Mouse (Mus musculus): ENCODE results near the gene Cdc73.
"Not testable (repeated sequence)": the region's sequence is repeated elsewhere in the genome, so short reads cannot be mapped to it uniquely, and the experiment has no call there.

The Cdc73 gene

DNA sequence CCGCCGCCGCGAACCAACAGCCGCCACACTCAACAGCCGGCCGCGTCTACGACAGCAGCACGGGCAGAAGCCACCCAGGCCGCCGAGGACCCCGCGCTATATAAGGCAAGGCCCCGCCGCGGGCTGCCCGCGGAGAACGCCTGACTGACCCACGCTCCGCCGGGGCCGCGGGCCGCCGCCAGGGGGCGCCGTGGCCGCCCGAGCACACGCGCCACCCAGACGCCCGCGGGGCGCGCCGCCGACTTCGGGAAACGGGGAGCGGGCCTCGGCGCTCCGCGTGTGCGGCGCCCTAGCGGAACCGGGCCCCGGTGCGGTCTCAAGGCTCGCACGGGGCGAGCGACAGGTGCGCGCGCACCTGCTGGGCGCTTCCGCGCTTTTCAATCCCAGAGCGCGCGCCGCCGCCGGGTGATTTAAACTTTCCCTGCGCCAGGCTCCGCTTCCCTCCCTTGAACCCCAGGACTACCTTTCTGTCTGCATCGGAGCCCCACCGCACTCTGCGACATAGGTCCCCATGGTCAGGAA lies at the start of gene Cdc73:
Gene Cdc73, minus strand, starts transcription at position 153 of the 522 bp plus-strand sequence.
- DNase-seq (ENCODE audit: low spot score): peak; percentile 94

DNA sequence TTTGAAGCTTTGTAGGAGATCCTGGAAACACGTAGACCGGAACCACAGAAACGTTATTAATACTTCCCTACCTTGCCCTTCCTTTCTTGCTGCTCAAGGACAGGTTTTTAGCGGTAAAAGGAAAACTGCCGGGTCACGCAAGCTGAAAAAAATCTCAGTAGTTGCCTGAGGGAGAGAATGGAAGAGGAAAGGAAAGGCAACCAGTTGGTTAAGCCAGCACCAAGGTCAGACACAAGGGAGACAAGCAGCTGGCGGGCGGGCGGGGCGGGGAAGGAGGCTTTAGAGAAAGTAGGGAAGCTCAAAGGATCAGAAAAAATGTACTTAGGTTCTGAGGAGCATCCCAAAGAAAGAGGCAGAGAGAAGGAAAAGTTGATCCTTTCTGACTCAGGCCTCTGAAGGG lies 43.2 kb upstream of the Cdc73 start:
- DNase-seq (ENCODE audit: low spot score): no peak

DNA sequence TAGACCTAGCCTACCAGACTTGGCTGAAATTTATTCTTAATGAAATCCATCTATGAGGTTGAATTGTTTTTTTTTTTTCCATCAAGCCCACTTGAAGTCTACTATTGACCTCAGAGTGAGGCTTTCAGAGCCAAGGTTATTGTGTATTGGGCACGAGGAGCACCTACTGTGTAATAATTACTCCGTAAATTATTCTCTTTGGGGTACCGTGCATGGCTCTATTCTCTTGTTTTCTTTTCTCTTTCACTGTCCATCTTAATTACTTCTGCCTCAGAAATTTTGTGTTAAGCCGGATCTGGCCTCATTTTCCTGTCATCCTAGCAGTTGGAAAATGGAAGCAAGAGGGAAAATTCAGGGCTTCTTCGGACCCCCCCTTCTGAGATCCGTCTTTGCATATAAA lies 39.5 kb upstream of the Cdc73 start:
- DNase-seq (ENCODE audit: low spot score): no peak

DNA sequence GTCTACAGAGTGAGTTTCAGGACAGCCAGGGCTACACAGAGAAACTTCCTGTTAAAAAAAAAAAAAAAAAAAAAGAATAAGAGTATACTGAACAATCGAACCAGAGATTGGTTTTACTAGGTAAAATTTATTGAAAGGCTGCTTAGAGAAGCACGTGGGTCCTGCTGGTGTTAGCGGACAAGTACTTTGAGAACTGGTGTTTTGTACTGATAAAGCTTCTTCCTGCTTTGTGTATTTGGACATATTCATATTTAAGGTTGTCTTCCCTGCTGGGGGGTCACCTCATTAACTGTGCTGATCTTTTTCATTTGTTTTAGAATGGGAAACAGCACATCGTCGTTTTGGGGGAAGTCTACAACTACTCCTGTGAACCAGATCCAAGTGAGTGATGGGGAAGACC lies 38.6 kb upstream of the Cdc73 start:
- DNase-seq (ENCODE audit: low spot score): no peak

DNA sequence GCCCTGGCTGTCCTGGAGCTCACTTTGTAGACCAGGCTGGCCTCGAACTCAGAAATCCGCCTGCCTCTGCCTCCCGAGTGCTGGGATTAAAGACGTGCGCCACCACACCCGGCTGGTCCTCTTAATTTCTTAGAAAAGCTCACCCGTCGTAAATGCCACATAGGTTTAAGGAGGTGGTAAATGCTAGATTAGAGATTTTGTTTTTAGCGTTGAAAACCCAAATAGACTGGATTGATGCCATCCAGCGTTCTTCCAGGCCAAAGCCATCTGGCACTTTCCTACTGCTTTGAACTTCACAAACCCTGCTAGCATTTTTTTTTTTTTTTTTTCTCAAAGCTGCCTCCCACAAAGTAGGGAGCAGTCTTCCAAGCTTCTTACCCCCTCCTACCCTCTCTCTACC lies 37.9 kb upstream of the Cdc73 start:
- DNase-seq (ENCODE audit: low spot score): peak; percentile 27

DNA sequence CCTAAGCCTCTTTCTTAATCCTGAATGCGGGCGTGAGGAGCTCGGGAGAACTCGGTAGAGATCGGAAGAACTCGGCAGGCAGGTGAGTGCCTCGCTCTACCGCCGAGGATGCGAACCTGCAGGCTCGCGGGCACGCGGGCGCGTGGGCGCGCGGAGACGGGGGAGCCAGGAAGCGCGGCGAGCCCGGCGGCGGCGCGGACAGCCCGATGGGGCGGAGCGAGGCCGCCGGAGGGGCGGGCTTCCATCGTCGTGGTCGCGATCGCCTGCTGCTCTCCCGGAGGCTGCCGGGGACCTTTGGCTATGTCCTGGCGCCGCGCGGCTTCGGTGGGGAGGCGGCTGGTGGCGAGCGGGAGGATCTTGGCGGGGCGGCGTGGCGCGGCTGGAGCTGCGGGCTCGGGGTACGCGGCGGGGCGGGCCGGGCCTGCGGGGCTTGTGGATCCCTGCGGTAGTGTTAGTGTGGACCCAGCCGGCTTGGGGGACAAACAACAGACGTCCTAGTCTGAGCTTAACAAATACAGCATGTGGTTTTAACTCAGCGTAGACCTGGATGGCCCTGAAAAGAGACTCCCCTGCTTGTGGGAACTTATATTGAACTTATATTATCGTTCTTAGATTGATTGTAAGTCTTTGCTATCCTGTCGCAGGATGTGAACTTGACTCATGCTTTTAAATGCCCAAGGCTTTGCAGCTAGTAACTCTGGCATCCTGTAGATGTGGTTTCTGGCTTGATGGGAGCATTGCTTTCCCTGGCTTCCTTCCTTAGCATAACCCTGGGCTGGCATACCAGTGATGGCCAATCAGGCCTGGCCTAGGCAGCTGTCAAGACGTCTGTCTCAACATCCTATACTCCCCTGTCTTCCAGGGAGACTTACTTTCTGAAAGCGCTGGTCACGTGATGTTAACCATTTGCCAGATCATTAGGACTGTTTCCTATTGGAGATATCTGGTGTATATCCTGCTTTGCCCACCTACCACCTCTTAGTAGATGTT lies 37.0 kb upstream of the Cdc73 start:
- peak; percentile 85 for DNase-seq (ENCODE audit: low spot score)

DNA sequence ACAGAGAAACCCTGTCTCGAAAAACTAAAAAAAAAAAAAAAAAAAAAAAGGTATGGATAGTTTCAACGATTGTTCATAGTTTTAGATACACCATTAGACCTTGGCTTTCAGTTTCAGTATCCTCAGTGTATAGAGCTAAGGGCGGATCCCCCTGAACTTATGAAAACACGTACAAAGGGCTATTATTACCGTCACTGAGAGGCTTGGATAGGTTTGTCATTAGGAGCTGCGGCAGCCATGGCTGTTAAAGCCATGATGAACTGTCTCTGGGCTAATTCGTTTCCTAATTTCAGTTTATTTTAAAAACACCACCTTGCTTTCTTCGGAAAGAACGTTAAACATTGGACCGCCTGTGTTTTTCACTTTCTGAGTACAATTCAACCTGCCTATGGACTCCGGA lies 36.1 kb upstream of the Cdc73 start:
- no peak for DNase-seq (ENCODE audit: low spot score)

DNA sequence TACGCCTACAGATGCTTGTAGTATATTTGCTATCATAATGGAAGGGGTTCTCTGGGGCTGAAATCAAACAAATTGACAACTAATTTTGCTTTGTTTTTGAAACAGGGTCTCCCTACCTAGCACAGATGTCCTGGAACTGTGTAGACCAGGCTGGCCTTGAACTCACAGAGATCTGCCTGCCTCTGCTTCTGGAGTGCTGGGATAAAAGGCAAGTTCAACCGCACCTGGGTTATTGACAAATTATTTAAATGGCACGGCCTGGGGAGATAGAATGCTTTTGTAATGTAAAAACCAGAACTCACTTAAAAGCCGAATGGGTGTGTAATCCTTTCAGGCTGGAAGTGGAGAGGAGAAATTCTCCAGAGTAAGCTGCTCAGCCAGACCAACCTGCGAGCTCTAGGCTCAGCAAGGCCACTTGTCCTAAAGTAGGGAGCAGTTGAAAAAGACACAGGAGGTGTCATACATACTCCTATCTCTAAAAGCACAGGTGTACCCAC lies 31.3 kb upstream of the Cdc73 start:
- no peak for DNase-seq (ENCODE audit: low spot score)

DNA sequence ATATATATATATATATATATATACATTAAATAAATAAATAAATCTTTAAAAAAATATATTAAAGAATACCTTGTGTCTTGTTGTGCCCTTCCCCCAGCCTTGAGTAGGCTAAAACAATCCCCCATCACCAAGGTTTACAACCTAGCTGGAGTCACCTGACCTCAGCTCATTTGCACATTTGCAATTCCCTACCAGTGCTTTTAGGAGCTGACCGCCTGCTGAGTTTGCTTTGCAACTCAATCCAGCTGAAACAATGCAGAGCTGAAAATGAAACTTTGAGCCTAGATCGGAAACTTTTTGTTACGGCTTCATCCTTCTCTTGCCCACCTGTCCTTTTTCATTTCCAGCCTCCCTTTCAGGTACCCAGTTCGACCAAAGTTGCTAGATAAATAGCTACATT lies 29.0 kb upstream of the Cdc73 start:
- no peak for DNase-seq (ENCODE audit: low spot score)

DNA sequence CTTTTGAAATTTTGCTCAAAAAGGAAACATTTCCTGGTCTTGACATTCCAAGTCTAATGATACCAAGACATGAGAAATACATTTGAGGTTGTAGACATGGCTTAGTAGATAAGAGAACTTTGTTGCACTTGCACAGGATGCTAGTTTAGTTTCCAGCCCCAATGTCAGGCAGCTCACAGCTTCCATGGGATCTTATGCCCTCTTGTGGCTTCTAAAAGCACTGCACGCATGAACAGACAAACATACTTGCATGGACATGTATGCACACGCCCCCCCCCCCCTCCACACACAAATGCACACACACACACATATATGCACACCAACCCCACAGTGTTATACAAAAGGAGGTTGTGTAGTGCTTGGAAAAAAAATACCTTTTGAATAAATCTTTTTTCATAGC lies 28.2 kb upstream of the Cdc73 start:
- DNase-seq (ENCODE audit: low spot score): no peak

DNA sequence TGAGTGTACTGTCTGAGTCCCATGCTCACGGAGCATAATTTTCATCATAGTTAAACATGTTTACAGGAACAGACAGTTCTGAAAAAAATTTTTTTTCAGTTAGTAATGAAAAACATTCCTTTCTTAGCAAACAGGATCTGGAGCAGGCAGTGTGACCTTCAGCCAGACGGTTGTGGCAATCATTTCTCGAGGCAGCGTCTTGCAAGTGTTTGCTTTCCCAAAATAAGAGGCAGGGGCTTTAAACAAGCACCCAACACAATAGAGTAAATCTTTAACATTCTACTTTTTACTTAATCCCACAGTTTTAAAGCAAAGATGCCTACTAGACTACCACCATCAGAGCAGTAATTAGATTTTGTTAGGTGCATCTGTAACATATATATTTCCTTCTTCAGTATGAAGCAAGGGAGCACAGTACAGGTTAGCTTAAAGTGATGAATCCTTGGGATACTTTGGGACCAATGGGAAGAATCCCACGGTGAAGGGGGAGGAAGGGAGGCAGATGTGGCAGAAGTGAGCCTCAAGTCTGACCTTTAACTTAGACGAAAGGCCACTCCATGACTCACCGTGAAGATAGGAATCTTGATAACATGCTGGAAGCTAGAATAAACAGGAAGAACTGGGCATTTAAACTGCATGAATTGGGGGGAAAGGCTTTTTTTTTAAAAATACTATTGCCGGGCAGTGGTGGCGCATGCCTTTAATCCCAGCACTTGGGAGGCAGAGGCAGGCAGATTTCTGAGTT lies 25.2 kb upstream of the Cdc73 start:
- no peak for DNase-seq (ENCODE audit: low spot score)

DNA sequence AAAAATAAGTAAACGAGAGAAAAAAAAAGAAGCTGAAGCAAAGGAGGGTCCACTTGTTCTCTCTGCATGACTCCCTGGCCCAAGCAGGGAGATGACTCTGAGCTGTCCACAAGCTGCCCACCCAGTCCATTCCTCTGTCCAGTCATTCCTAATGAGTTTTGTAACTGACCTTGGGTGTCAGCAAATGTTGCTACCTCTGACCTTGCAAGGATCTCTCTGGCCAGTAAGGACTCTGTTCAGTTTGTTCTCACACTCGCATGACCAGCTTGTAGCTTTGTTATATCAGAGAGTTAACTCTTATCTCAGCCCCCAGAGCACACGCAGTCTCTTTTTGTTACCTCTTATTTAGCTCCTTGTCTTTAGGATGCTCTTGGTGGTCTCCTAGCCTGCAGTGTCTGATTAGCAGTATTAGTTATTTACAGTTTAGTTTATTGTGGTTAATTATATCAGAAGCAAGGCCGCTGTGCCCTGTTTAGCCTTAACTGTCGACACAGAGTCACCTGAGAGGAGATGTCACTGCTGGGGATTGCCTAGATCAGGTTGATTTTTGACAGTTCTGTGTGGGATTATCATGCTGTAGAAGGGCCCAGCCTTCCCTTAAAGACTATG lies 21.9 kb upstream of the Cdc73 start:
- no peak for DNase-seq (ENCODE audit: low spot score)

DNA sequence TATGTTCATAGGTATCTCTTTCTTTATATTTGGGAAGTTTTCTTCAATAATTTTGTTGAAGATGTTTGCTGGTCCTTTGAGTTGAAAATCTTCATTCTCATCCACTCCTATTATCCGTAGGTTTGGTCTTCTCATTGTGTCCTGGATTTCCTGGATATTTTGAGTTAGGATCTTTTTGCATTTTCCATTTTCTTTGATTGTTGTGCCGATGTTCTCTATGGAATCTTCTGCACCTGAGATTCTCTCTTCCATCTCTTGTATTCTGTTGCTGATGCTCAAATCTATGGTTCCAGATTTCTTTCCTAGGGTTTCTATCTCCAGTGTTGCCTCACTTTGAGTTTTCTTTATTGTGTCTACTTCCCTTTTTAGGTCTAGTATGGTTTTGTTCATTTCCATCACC lies 13.3 kb upstream of the Cdc73 start, which contains the start of gene Glrx2:
Gene Glrx2, plus strand, starts transcription at position 301 of the 400 bp plus-strand sequence.
- not testable (repeated sequence) for DNase-seq (ENCODE audit: low spot score)

DNA sequence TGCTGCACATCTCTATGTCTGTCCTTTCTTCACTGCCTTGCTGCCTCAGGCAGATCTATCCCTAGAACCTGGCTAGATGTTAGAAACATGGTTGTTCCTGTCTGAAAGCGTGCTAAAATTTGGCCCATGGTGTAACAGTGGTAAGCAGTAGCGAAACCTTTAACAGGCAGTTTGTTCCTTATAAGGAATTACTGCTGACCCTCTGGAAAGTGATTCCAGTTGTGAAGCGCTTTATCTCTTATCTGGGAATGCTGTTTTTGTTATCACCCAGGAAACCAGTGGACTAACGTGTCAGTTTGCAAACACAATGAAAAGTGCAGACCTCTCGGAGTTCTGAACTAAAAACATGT lies 7.9 kb upstream of the Cdc73 start:
- no peak for DNase-seq (ENCODE audit: low spot score)

DNA sequence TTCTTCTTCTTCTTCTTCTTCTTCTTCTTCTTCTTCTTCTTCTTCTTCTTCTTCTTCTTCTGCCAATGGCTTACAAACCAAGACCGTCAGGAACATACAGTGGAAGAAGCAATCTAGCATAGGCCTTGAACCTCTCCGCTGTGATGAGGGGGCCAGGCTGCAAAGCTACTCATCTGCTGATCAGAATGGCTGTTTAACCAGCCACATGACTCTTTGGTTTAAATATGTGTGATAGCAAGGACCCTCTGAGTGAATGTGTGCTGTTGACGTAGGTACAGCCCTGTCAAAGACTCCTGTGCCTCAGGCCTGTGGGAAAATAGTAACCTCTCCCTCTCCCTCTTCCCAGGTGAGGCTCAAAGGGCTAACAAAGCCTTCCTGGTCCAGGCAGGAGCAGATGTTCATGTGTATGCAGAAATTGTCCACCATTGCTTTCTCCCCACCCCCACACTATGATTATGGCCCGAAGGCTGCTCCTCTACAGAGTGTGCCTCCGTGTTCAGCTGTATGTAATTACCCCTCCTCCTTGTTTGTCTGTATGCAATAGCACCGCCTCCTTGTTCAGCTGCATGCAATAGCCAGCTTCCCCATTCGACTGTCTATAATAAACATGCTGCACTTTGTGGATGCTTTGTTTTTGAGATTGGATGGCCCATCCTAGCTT lies 7.4 kb upstream of the Cdc73 start:
- DNase-seq (ENCODE audit: low spot score): no peak

DNA sequence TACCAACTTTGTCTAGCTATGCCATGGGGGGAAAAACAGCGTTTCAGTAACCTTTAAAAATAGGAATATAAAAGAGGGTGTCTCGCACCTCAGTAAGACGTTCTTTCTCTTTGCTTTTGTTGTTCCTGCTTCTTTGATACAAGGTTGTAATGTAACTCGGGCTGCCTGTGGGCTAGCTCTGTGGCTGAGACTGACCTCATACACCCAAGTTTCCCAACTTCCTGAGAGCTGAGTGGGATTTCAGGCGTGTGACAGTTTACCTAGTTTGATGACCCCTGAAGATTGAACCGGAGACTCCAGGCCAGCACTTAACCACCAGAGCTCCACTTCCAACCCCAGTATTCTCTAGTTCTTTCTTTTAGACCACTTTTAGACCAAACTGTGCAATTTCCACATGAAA lies 5.7 kb upstream of the Cdc73 start:
- DNase-seq (ENCODE audit: low spot score): no peak

DNA sequence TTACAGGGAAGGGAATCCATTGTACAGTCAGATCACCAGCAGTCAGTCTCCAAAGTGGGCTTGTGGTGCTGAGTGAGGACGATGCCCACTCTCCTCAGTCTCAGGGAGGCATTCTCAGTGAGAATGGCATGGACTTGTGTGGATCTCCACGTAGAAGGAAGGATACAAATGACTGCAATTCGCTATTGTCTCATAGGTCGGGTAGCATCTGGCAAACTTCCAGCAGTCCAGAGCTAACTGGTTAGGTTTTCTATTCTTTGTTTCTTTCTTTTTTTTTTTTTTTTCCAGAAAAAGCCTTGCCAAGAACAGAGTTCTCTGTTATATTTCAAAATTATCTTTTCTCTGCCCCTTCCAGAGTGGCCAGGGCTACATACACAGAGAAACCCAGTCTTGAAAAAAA lies 4.3 kb upstream of the Cdc73 start:
- DNase-seq (ENCODE audit: low spot score): no peak

DNA sequence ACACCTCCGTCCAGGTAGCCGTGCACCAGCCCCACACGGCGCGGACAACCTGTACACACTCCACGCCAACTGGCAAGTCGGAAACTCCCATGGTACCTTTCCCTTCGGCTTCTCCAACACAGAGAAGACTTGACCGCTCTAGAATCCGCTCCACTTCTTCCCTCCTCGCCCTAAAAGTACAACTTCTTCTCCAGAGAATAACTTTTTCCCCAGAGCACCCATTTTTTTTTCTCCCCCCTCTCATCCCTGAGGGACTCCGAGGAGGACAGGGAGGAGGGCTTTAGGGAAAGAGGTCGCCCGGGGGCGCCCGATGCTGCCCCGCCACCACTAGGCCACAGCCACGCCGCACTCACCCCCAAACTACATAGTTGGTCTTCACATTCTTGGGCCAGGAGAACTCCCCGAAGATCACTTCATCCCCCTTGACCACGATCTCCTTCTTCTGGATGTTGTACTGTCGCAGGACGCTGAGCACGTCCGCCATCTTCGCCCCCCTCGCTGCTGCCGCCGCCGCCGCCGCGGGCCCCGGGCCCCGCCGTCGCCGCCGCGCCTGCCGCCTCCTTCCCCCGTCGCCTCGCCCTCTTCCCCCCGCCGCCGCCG lies 452 bp downstream of the Cdc73 start:
- DNase-seq (ENCODE audit: low spot score): peak; percentile 49

DNA sequence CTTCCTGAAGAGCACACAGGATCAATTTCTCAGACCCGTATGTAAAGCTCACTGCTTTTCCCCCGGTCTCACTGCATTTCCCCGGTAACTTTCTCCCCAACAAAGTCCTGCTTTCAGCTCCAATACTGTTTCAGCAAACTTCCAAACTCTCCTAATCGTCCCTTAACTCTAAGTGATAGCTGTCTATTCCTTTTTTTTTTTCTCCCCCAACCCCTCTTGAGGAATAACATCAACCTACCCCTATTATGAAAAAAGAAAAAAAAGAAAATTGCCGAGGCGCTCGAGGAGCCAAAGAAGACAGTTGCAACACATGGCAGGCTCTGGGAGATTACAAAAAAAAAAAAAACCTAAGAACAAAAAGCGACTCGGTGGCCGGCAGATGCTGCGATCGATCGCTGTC lies 957 bp downstream of the Cdc73 start:
- DNase-seq (ENCODE audit: low spot score): no peak

DNA sequence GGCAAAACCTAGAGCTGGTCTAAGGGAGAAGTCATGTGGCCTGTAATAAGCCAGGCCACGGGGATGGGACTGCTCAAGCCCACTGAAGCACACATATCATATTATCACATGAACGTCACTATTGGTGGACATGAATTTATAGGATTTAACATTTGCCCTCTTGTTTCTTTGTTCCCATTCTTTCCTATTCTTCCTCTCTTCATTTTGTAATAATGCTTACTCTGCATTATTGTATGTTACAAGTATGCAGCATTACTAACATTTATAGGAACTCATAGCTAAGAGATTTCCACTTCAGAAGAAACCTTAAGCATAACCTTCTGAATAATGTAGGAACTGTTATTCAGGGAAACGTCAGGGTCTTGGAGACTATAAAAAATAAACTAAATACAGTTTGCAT lies 17.8 kb downstream of the Cdc73 start:
- no peak for DNase-seq (ENCODE audit: low spot score)

DNA sequence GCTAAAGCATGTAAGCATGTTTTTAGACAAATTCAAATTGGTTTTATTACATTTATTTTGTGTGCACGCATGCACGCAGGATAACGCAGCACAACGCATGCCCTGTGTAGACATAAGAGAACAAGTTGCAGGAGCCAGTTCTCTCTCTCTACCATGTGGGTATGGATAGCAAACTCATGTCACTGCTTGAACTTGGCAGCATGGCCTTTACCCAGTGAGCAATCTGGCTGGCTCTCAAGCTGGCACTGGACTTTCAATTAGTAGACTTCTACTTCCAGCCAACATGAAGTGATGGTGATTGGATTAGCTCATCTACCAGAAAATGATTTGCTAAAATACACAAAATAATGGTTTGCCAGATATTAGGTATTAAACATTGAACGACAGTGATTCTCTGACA lies 21.6 kb downstream of the Cdc73 start:
- no peak for DNase-seq (ENCODE audit: low spot score)
